Mouse (Mus musculus) left cerebral cortex, postnatal 14 days (tissue): ENCODE results near the gene Akirin2. TPM values are rescaled to one million over a fixed set of nuclear protein-coding genes. Genes with fewer than 3 reads are reported as not detected.

Source experiments
- DNase-seq, 2 experiments: peaks; one replicate each; pipeline ENCODE4 v3.0.0; 2021 to 2022; ENCODE audit warnings: low spot score in 2 of 2, mixed read lengths in 1 of 2
- intact Hi-C: fragments of 180-260 bp; cut with DNase I; formaldehyde crosslinking; loops from one replicate; pipeline ENCODE4 v1.15.1; 2025
- long read RNA-seq, 2 experiments: library from polyadenylated mRNA; stranded (forward); transcript quantifications; one replicate each; pipeline ENCODE4 v2.0.0; 2021
- total RNA-seq, 2 experiments: library from RNA; stranded (reverse); gene quantifications; 2 replicates each; pipeline ENCODE4 v1.2.3; 2021

Akirin2 gene
- 100 to 1,000 TPM; 105 to 106 TPM for total RNA-seq
- long read RNA-seq, experiment 1, transcript Akirin2-201 (5 exons, 1,397 nt) = major isoform, 97 of 100 reads
- long read RNA-seq, experiment 1, partial matches to known transcripts = 1 of 100 reads
- long read RNA-seq, experiment 1, other reads (novel, unspliced or antisense) = 2 of 100 reads
- long read RNA-seq, experiment 2, transcript Akirin2-201 (5 exons, 1,397 nt) = major isoform, 92 of 97 reads
- long read RNA-seq, experiment 2, partial matches to known transcripts = 2 of 97 reads
- long read RNA-seq, experiment 2, other reads (novel, unspliced or antisense) = 3 of 97 reads

- intact Hi-C loops = loop anchor here (5.0 kb wide), 1 partner anchor 623 kb away; no protein-coding TSS in a partner anchor
Observed at GRCm38 (mm10) chr4:34550748-34551097, at the start of gene Akirin2. Akirin2 (plus strand) TSS chr4:34550937.

GRCm38 (mm10) chr4:34510305-34510704 lies 40.4 kb upstream of the Akirin2 start:
- no peak for DNase-seq
- intact Hi-C loops = no loop called here

More at GRCm38 (mm10) chr4:34550748-34551097, at the start of gene Akirin2:
- DNase-seq = peak in 1 of 2 experiments; percentile 15

GRCm38 (mm10) chr4:34522846-34523245 lies 27.9 kb upstream of the Akirin2 start:
- peak in 1 of 2 experiments; percentile 59 for DNase-seq
- intact Hi-C loops = no loop called here

GRCm38 (mm10) chr4:34523586-34523985 lies 27.2 kb upstream of the Akirin2 start:
- DNase-seq = no peak
- intact Hi-C loops = no loop called here

GRCm38 (mm10) chr4:34526771-34527170 lies 24.0 kb upstream of the Akirin2 start:
- DNase-seq = peak in 1 of 2 experiments; percentile 20
- intact Hi-C loops = no loop called here

- DNase-seq = no peak
- intact Hi-C loops = no loop called here
Observed at GRCm38 (mm10) chr4:34528430-34529100, 22.2 kb upstream of the Akirin2 start.

GRCm38 (mm10) chr4:34529379-34529778 lies 21.4 kb upstream of the Akirin2 start:
- no peak for DNase-seq
- intact Hi-C loops = no loop called here

- intact Hi-C loops = no loop called here
- no peak for DNase-seq
Observed at GRCm38 (mm10) chr4:34529941-34530340, 20.8 kb upstream of the Akirin2 start.

GRCm38 (mm10) chr4:34549981-34550747 lies 573 bp upstream of the Akirin2 start:
- DNase-seq = peak; percentile 96 to 97
- intact Hi-C loops = loop anchor here (5.0 kb wide), 1 partner anchor 623 kb away; no protein-coding TSS in a partner anchor

- DNase-seq = peak in 1 of 2 experiments; percentile 27
- intact Hi-C loops = loop anchor here (5.0 kb wide), 1 partner anchor 624 kb away; no protein-coding TSS in a partner anchor
Observed at GRCm38 (mm10) chr4:34551098-34551809, 517 bp downstream of the Akirin2 start.

GRCm38 (mm10) chr4:34551966-34552365 lies 1.2 kb downstream of the Akirin2 start:
- no peak for DNase-seq
- intact Hi-C loops = loop anchor here (5.0 kb wide), 1 partner anchor 625 kb away; no protein-coding TSS in a partner anchor

GRCm38 (mm10) chr4:34554596-34554995 lies 3.9 kb downstream of the Akirin2 start:
- DNase-seq = no peak
- intact Hi-C loops = loop anchor here (5.0 kb wide), 1 partner anchor 627 kb away; no protein-coding TSS in a partner anchor

- intact Hi-C loops = no loop called here
- no peak for DNase-seq
Observed at GRCm38 (mm10) chr4:34555604-34556003, 4.9 kb downstream of the Akirin2 start.

- DNase-seq = no peak
- intact Hi-C loops = no loop called here
Observed at GRCm38 (mm10) chr4:34556183-34556582, 5.4 kb downstream of the Akirin2 start.

- intact Hi-C loops = no loop called here
- no peak for DNase-seq
Observed at GRCm38 (mm10) chr4:34560971-34561370, 10.2 kb downstream of the Akirin2 start.

GRCm38 (mm10) chr4:34566226-34566625 lies 15.5 kb downstream of the Akirin2 start:
- no peak for DNase-seq
- intact Hi-C loops = no loop called here

GRCm38 (mm10) chr4:34572876-34573275 lies 22.1 kb downstream of the Akirin2 start:
- no peak for DNase-seq
- intact Hi-C loops = no loop called here

- intact Hi-C loops = no loop called here
- peak; percentile 19 to 62 for DNase-seq
Observed at GRCm38 (mm10) chr4:34577028-34577427, 26.3 kb downstream of the Akirin2 start.

GRCm38 (mm10) chr4:34579215-34579614 lies 28.5 kb downstream of the Akirin2 start:
- intact Hi-C loops = no loop called here
- no peak for DNase-seq
